Comparison of ENCODE assay signal across 8 mouse cellular contexts in the genomic region with DNA sequence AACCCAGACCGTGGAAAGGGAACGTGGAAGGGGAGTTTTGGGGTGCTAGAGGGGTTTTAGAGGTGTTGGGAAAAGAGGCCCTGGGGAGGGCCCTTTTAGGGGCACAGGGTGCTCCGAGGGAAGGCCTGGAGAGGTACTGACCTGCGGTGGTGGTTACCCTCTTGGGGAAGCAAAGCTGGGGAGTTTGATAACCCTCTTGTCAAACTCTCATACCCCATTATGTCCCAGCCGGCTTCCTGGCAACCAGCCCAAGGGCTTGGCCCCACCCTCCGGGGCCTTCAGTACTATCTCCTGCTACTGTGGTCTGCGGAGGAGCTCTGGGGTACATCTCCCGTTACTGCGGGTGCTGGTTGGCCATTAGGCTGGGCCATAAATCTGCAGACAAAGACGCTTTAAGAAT. TPM values are rescaled to one million over a fixed set of nuclear protein-coding genes. Genes with fewer than 3 reads are reported as not detected.
DNase-seq lines count a peak whose midpoint lies in the region; ATAC-seq and TF ChIP-seq lines count a peak whose summit lies in the region.

No protein-coding gene starts in this region.

- H3K27me3 ChIP-seq in erythroblast, embryonic 14.5 days (ENCODE audit: control insufficient read depth): peaks cover 44% of the 10 kb centered on the region
- peaks cover 39% of the 10 kb centered on the region for H3K27me3 ChIP-seq in intestine, embryonic 15.5 days (replicated peaks)
- peaks cover 58% of the 10 kb centered on the region for H3K27me3 ChIP-seq in midbrain, embryonic 12.5 days

- H3K9ac ChIP-seq in ES-E14 (ENCODE audit: insufficient read depth, low read depth, low read length, poor library complexity, severe bottlenecking): peak overlapping the region; percentile 60; the same call in 1 of the 2 replicates
- peak overlapping the region; percentile 24; the same call in 1 of the 2 replicates for H3K9ac ChIP-seq in intestine, embryonic 15.5 days
- no peak overlapping the region for H3K9ac ChIP-seq in midbrain, embryonic 12.5 days (replicated peaks)

- no peaks in the 10 kb centered on the region for H3K36me3 ChIP-seq in erythroblast, embryonic 14.5 days (ENCODE audit: control insufficient read depth)
- H3K36me3 ChIP-seq in ES-E14 (ENCODE audit: control insufficient read depth, insufficient read depth, low read length, poor library complexity, severe bottlenecking): no peaks in the 10 kb centered on the region
- H3K36me3 ChIP-seq in intestine, embryonic 15.5 days: no peaks in the 10 kb centered on the region
- H3K36me3 ChIP-seq in midbrain, embryonic 12.5 days: no peaks in the 10 kb centered on the region

- H3K4me3 ChIP-seq in erythroblast, embryonic 14.5 days (replicated peaks): peak overlapping the region; percentile 59
- H3K4me3 ChIP-seq in ES-E14 (ENCODE audit: insufficient read depth in 1 of 2, low read depth in 1 of 2, low read length in 2 of 2, poor library complexity in 1 of 2, severe bottlenecking in 1 of 2): peak overlapping the region; percentile 55 to 63
- peak overlapping the region; percentile 36 for H3K4me3 ChIP-seq in intestine, embryonic 15.5 days (replicated peaks)
- H3K4me3 ChIP-seq in midbrain, embryonic 12.5 days: peak overlapping the region; percentile 39

- DNase-seq in ES-E14 (ENCODE audit: low read depth, low spot score): no peak
- no peak for DNase-seq in B cell, adult 2 months

- H3K4me1 ChIP-seq in erythroblast, embryonic 14.5 days (ENCODE audit: control insufficient read depth): peaks cover 25% of the 10 kb centered on the region
- peaks cover 2 to 21% of the 10 kb centered on the region in 2 experiments; a peak in 2 of 4 replicates for H3K4me1 ChIP-seq in ES-E14 (ENCODE audit: control insufficient read depth in 2 of 2, insufficient read depth in 2 of 2, low read length in 2 of 2, poor library complexity in 1 of 2)
- H3K4me1 ChIP-seq in intestine, embryonic 15.5 days (replicated peaks): peaks cover 25% of the 10 kb centered on the region
- peaks cover 15% of the 10 kb centered on the region for H3K4me1 ChIP-seq in midbrain, embryonic 12.5 days

- in situ Hi-C loops in ES-E14 (cut with MboI; ENCODE audit: low sequenced_read_pairs in 2 of 2, unreplicated experiment in 2 of 2): no loop called here

- peak overlapping the region; percentile 78 for H3K4me2 ChIP-seq in intestine, embryonic 15.5 days (replicated peaks)
- H3K4me2 ChIP-seq in midbrain, embryonic 12.5 days (replicated peaks): peak overlapping the region; percentile 63

- H3K9me3 ChIP-seq in erythroblast, embryonic 14.5 days (ENCODE audit: control insufficient read depth, low read length): no peaks in the 10 kb centered on the region
- H3K9me3 ChIP-seq in ES-E14 (ENCODE audit: control insufficient read depth, insufficient read depth, low read depth, low read length): no peaks in the 10 kb centered on the region
- H3K9me3 ChIP-seq in intestine, embryonic 15.5 days: no peaks in the 10 kb centered on the region
- H3K9me3 ChIP-seq in midbrain, embryonic 12.5 days: no peaks in the 10 kb centered on the region

- H3K27ac ChIP-seq in ES-E14 (ENCODE audit: insufficient read depth, low read depth, low read length, poor library complexity, severe bottlenecking): no peak overlapping the region
- no peak overlapping the region for H3K27ac ChIP-seq in intestine, embryonic 15.5 days
- H3K27ac ChIP-seq in midbrain, embryonic 12.5 days (replicated peaks): no peak overlapping the region

- 11% methylated on average over 10 of the region's 10 CpGs for WGBS in intestine, embryonic 15.5 days
- WGBS in midbrain, embryonic 12.5 days: 11% methylated on average over 10 of the region's 10 CpGs

- no peak for ATAC-seq in erythroblast, adult 5-6 weeks (replicated peaks; ENCODE audit: low FRiP score, poor library complexity, severe bottlenecking)
- 0 out of 2 replicates have a peak, but pooled peaks have one; percentile 31 for ATAC-seq in erythroid progenitor cell, adult 5-6 weeks (replicated peaks; ENCODE audit: low FRiP score, poor library complexity, severe bottlenecking)
- no peak for ATAC-seq in intestine, embryonic 15.5 days
- no peak for ATAC-seq in midbrain, embryonic 12.5 days (ENCODE audit: low FRiP score, low read depth)
- no peak for ATAC-seq in inflammation-experienced regulatory T-cells, adult 6 months

TF ChIP-seq in ES-E14, 5 proteins besides CTCF, POLR2A, EP300 and RAD21:
- TF ChIP-seq MAFK (IDR thresholded peaks at IDR 0.05; ENCODE audit: insufficient read depth, low read depth, low read length) (no peak), ZC3H11A (IDR thresholded peaks at IDR 0.05; ENCODE audit: borderline replicate concordance, low read depth, low read length) (no peak), ZNF384 (IDR thresholded peaks at IDR 0.05; ENCODE audit: low read depth, low read length) (no peak), HCFC1 (IDR thresholded peaks at IDR 0.05; ENCODE audit: borderline replicate concordance, insufficient read depth, low read length) (no peak), CHD2 (IDR thresholded peaks at IDR 0.05; ENCODE audit: low read depth, low read length) (no peak)

RNA-seq across cellular contexts. Expression of a gene that starts 0.3 kb away (rescaled TPM):
- polyA plus RNA-seq in erythroblast, embryonic 14.5 days (2012): 0.44 and 0.65 TPM in 2 replicates
- not detected in 2 replicates for total RNA-seq in erythroblast, adult 5-6 weeks (2015; ENCODE audit: low replicate concordance)
- total RNA-seq in erythroblast, adult 5-6 weeks (2017; ENCODE audit: low replicate concordance): 2.3 TPM in 1 of 2 replicates, not detected in the other
- total RNA-seq in ES-E14 (2012; rRNA removed): 0.37 TPM in 1 of 2 replicates, not detected in the other
- total RNA-seq in erythroid progenitor cell, adult 5-6 weeks (2015; ENCODE audit: low replicate concordance): not detected in 2 replicates
- total RNA-seq in erythroid progenitor cell, adult 5-6 weeks (2017; ENCODE audit: low replicate concordance): not detected in 2 replicates
- polyA plus RNA-seq in intestine, embryonic 15.5 days (2015; fragmentation: Nextera tagmentation; extraction: Ambion mirVana): 0.37 and 0.67 TPM in 2 replicates
- polyA plus RNA-seq in midbrain, embryonic 12.5 days (2016; fragmentation: Nextera tagmentation; extraction: Ambion mirVana): 0.51 and 1.2 TPM in 2 replicates
- 1 to 10 TPM in 2 of 3 experiments, under 1 TPM in 1; 0.41 to 2.0 (median 1.8) TPM for polyA plus RNA-seq in inflammation-experienced regulatory T-cells, adult 6 months (2017; shearing (Covaris generic))

RNA-seq across cellular contexts. Expression of a gene that starts 2.6 kb away (rescaled TPM):
- 0.16 and 0.17 TPM in 2 replicates for polyA plus RNA-seq in erythroblast, embryonic 14.5 days (2012)
- total RNA-seq in erythroblast, adult 5-6 weeks (2015; ENCODE audit: low replicate concordance): not detected in 2 replicates
- total RNA-seq in erythroblast, adult 5-6 weeks (2017; ENCODE audit: low replicate concordance): not detected in 2 replicates
- total RNA-seq in ES-E14 (2012; rRNA removed): 0.94 and 1.1 TPM in 2 replicates
- not detected in 2 replicates for total RNA-seq in erythroid progenitor cell, adult 5-6 weeks (2015; ENCODE audit: low replicate concordance)
- total RNA-seq in erythroid progenitor cell, adult 5-6 weeks (2017; ENCODE audit: low replicate concordance): not detected in 2 replicates
- 1.4 and 1.5 TPM in 2 replicates for polyA plus RNA-seq in intestine, embryonic 15.5 days (2015; fragmentation: Nextera tagmentation; extraction: Ambion mirVana)
- 1.4 and 1.9 TPM in 2 replicates for polyA plus RNA-seq in midbrain, embryonic 12.5 days (2016; fragmentation: Nextera tagmentation; extraction: Ambion mirVana)
- under 1 TPM in 2 of 3 experiments, not detected in 1; 0.94 to 0.99 TPM for polyA plus RNA-seq in inflammation-experienced regulatory T-cells, adult 6 months (2017; shearing (Covaris generic))

RNA-seq across cellular contexts. Expression of a gene that starts 5.3 kb away (rescaled TPM):
- not detected in 2 replicates for polyA plus RNA-seq in erythroblast, embryonic 14.5 days (2012)
- not detected in 2 replicates for total RNA-seq in erythroblast, adult 5-6 weeks (2015; ENCODE audit: low replicate concordance)
- total RNA-seq in erythroblast, adult 5-6 weeks (2017; ENCODE audit: low replicate concordance): not detected in 2 replicates
- 0.11 and 0.13 TPM in 2 replicates for total RNA-seq in ES-E14 (2012; rRNA removed)
- total RNA-seq in erythroid progenitor cell, adult 5-6 weeks (2015; ENCODE audit: low replicate concordance): not detected in 2 replicates
- not detected in 2 replicates for total RNA-seq in erythroid progenitor cell, adult 5-6 weeks (2017; ENCODE audit: low replicate concordance)
- not detected in 2 replicates for polyA plus RNA-seq in intestine, embryonic 15.5 days (2015; fragmentation: Nextera tagmentation; extraction: Ambion mirVana)
- not detected in 2 replicates for polyA plus RNA-seq in midbrain, embryonic 12.5 days (2016; fragmentation: Nextera tagmentation; extraction: Ambion mirVana)
- under 1 TPM in 1 of 3 experiments, not detected in 2; 0.08 TPM for polyA plus RNA-seq in inflammation-experienced regulatory T-cells, adult 6 months (2017; shearing (Covaris generic))

RNA-seq across cellular contexts. Expression of a gene that starts 5.8 kb away (rescaled TPM):
- polyA plus RNA-seq in erythroblast, embryonic 14.5 days (2012): 0.47 and 0.81 TPM in 2 replicates
- 1.3 and 5.2 TPM in 2 replicates for total RNA-seq in erythroblast, adult 5-6 weeks (2015; ENCODE audit: low replicate concordance)
- total RNA-seq in erythroblast, adult 5-6 weeks (2017; ENCODE audit: low replicate concordance): 0.68 and 2.1 TPM in 2 replicates
- total RNA-seq in ES-E14 (2012; rRNA removed): 46.4 and 50.8 TPM in 2 replicates
- 2.9 TPM in 1 of 2 replicates, not detected in the other for total RNA-seq in erythroid progenitor cell, adult 5-6 weeks (2015; ENCODE audit: low replicate concordance)
- 0.23 and 5.1 TPM in 2 replicates for total RNA-seq in erythroid progenitor cell, adult 5-6 weeks (2017; ENCODE audit: low replicate concordance)
- 10.4 and 12.8 TPM in 2 replicates for polyA plus RNA-seq in intestine, embryonic 15.5 days (2015; fragmentation: Nextera tagmentation; extraction: Ambion mirVana)
- 5.8 TPM in 2 replicates for polyA plus RNA-seq in midbrain, embryonic 12.5 days (2016; fragmentation: Nextera tagmentation; extraction: Ambion mirVana)
- 1 to 10 TPM in 1 of 3 experiments, under 1 TPM in 1, not detected in 1; 0.82 to 3.4 TPM for polyA plus RNA-seq in inflammation-experienced regulatory T-cells, adult 6 months (2017; shearing (Covaris generic))

RNA-seq across cellular contexts. Expression of a gene that starts 23.9 kb away (rescaled TPM):
- 17.1 and 19.8 TPM in 2 replicates for polyA plus RNA-seq in erythroblast, embryonic 14.5 days (2012)
- 30.6 and 48.1 TPM in 2 replicates for total RNA-seq in erythroblast, adult 5-6 weeks (2015; ENCODE audit: low replicate concordance)
- total RNA-seq in erythroblast, adult 5-6 weeks (2017; ENCODE audit: low replicate concordance): 60.7 and 118 TPM in 2 replicates
- total RNA-seq in ES-E14 (2012; rRNA removed): 205 and 274 TPM in 2 replicates
- total RNA-seq in erythroid progenitor cell, adult 5-6 weeks (2015; ENCODE audit: low replicate concordance): 195 and 215 TPM in 2 replicates
- total RNA-seq in erythroid progenitor cell, adult 5-6 weeks (2017; ENCODE audit: low replicate concordance): 221 and 330 TPM in 2 replicates
- polyA plus RNA-seq in intestine, embryonic 15.5 days (2015; fragmentation: Nextera tagmentation; extraction: Ambion mirVana): 131 and 138 TPM in 2 replicates
- 164 and 170 TPM in 2 replicates for polyA plus RNA-seq in midbrain, embryonic 12.5 days (2016; fragmentation: Nextera tagmentation; extraction: Ambion mirVana)
- 100 to 1,000 TPM; 145 to 237 (median 180) TPM for polyA plus RNA-seq in inflammation-experienced regulatory T-cells, adult 6 months (2017; shearing (Covaris generic))
